Mouse (Mus musculus): Measurements from ENCODE around the gene Tmem109.

The Tmem109 gene

GRCm38 (mm10) chr19:10881426-10882154 lies at the start of gene Tmem109:
Gene Tmem109, minus strand, starts transcription at chr19:10882001.
- peak; percentile 88 for DNase-seq (ENCODE audit: low spot score)

GRCm38 (mm10) chr19:10930641-10931040 lies 48.8 kb upstream of the Tmem109 start:
- DNase-seq (ENCODE audit: low spot score): no peak

DNA sequence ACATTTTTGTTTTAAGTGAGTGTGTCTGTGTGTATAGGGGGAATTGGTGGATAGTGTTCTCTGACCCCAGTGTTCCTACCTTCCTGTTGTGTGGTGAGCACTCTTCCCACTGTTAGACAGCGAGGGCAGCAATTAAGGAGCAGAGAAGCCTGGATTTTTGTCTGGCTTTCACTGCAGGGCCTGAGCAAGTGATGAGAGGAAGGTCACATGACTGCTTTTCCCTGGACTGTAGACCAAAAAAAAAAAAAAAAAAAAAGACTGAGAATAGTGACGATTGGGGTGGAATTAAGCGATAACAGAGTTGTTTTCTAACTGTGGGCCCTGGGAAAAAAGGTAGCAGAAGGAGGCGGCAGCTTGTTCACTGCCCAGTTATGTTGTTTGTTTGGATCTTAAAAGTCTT lies 44.9 kb upstream of the Tmem109 start:
- DNase-seq (ENCODE audit: low spot score): no peak

- DNase-seq (ENCODE audit: low spot score): no peak
These were observed 44.4 kb upstream of the Tmem109 start for GRCm38 (mm10) chr19:10926123-10926621.

- DNase-seq (ENCODE audit: low spot score): no peak
These were observed 42.4 kb upstream of the Tmem109 start for GRCm38 (mm10) chr19:10924220-10924619.

GRCm38 (mm10) chr19:10921058-10921457 lies 39.3 kb upstream of the Tmem109 start:
- DNase-seq (ENCODE audit: low spot score): no peak

- DNase-seq (ENCODE audit: low spot score): no peak
These were observed 38.7 kb upstream of the Tmem109 start, which contains the start of gene Zp1 for GRCm38 (mm10) chr19:10920532-10920931. Gene Zp1, minus strand, starts transcription at chr19:10920632.

DNA sequence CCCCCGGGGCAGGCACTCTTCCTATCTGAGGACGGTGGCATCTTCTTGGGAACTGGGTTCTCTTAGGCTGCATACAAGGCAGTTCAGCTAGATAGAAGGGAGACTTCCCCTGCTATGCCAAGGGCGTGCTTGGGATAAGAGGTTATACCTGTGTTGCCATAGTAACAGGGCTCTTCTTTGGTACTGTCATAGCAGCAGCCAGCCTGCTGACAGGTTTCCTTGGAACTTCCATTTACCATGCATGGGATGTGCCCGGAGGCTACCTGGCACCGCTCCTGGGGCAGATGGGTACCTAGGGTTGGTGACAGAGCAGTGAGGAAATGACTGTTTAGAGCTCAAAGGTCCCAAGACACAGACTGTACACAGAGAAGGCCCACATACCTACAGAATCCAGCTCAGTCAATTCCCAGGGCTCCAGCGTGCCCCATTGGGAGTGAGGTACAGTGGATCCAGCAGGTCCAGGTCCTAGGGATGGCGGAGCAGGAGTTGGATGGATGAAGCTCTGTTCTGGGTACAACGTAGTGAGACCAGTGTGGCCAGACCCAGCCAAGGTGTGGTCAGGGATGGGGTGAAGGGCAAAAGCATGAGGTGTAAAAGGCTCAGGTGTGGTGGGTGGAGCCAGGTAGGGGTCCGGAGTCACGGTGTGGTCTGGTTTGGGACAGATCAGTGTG lies 36.7 kb upstream of the Tmem109 start:
- DNase-seq (ENCODE audit: low spot score): no peak

DNA sequence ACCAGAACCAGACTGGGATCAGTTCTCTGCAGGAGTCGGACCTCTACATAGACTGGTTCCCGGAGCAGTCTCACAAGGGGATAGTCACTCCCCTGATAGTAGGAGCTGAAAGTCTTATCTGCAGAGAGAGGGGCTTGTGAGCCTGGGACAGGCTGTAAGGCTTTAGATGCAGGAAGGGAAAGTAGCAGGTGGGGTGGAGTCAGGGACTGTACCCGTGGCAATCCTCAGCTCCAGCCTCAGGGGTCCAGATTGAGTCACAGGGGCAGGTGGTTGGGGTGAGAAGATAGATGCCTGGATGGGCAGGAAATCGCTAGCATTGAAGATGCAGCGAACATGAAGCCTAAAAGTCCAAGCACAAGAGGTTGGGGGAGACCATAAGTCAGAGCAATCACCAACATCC lies 34.7 kb upstream of the Tmem109 start:
- no peak for DNase-seq (ENCODE audit: low spot score)

DNA sequence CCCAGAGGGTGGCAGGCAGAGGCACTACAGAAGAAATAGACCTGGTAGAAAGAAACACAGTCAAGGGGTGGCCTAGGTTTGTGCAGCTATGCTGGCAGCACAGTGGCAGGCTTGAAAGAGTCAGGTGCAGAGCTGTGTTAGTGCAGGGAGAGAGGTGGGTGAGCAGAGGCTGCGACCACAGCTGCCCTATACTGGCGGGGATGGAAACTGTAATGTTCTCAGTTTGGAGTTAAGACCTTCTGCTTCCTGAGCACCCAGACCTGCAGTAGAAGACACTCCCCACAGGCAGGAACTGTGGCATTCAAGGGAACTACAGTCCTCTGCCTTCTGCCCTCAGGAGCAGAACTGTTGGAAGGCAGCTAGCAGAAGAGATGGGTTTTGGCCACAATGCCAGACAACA lies 33.1 kb upstream of the Tmem109 start:
- no peak for DNase-seq (ENCODE audit: low spot score)

DNA sequence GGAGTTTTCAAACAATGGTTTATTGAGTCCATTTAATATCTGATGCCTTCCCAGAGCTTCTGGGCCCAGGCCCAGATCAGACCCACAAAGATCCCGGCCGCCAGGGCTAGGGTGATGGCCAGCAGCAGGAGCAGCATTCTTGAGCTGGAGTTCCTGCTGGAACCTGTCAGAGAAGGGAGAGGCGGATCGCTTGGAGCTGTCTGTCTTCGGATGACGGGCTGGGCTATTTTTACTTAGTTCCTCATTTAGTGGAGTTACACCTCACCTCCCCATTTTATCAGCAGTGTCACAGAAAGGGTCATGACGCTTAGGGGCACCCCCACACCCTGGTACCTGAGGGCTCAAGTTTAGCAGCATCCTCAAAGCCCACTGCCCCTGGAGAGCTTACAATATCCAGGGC lies 32.5 kb upstream of the Tmem109 start:
- DNase-seq (ENCODE audit: low spot score): no peak

GRCm38 (mm10) chr19:10909087-10909721 lies 27.4 kb upstream of the Tmem109 start:
- DNase-seq (ENCODE audit: low spot score): no peak

DNA sequence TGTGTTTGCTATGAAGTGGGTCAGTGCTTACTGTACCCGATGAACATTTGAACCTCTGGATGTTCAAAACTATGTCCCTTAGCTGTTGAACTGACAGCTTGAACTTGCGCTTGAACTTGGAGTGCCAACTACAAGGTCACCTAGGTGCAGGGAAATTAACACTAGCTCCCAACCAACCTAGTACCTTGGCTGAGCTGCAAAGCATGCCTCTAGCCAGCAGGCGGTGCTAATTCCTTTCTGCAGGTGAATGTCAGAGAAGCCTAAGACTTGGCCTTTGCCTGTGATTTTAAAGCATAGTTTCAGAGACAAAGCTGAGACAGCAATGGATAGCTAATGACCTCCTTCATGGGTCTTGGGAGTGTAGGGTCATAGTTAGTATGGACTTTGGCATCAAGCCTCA lies 26.1 kb upstream of the Tmem109 start:
- DNase-seq (ENCODE audit: low spot score): peak; percentile 50

DNA sequence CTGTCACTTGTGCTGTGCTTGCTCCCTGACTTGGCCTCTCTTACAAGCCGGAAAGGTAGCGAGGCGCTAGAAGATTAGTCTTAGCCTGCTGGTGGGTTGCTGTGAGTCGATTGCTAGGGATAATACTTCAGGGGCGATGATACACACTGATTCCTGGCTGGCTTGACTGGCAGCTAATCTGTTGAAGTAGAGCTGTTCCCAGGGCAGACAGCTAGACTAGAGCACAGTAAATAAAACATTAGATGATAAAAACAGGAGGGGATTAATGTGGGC lies 23.9 kb upstream of the Tmem109 start:
- no peak for DNase-seq (ENCODE audit: low spot score)

- DNase-seq (ENCODE audit: low spot score): peak; percentile 7
These were observed 23.3 kb upstream of the Tmem109 start for GRCm38 (mm10) chr19:10904927-10905727.

GRCm38 (mm10) chr19:10904512-10904911 lies 22.7 kb upstream of the Tmem109 start:
- no peak for DNase-seq (ENCODE audit: low spot score)

DNA sequence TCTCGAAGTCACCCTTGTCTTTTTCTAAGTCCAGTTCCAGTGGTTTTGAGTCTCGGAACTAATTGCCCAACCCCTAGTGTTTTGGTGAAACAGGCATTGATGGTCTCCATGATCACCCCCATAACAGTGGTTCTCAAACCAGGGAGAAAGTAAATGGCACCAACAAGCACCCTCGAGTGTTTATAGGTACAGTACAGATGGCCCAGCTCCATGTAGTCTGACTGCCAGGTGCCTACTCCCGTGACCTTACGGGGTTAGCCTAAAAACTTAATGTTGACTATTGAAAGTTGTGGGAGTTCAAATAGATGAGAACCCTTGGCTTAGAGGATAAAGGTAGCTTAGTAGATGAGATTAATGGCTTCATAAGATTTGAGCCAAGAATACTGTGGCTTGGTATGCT lies 19.2 kb upstream of the Tmem109 start:
- no peak for DNase-seq (ENCODE audit: low spot score)

DNA sequence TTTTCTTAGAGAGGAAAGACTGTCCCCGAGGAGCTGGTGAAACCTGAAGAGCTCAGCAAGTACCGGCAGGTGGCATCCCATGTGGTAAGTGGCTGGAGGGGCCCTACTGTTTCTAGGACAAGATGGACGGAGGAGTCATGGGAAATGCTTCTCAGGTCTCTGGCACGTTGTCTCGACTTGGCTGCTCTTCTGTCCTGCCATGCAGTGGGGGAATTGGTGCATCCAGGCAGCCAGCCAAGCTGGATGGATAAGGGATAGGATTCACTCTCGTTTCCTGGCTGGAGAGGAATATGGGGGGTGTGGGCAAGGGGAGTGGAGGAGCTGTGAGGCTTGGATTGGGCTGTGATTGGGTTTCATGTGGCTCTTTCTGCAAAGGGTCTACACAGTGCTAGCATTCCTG lies 18.5 kb upstream of the Tmem109 start:
- DNase-seq (ENCODE audit: low spot score): no peak

DNA sequence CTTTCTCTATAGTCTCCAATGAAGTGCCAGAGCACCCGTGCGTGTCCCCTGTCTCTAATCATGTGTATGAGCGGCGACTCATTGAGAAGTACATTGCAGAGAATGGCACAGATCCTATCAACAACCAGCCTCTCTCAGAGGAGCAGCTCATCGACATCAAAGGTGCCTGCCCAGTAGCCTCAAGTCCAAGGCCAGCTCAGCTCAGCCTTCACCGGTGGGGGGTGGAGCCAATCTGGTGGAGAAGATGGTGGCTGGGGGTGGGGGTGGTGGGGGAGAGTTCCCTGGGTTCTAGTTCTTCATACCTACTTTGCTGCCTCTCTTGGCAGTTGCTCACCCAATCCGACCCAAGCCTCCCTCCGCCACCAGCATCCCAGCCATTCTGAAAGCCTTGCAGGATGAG lies 15.7 kb upstream of the Tmem109 start:
- no peak for DNase-seq (ENCODE audit: low spot score)

DNA sequence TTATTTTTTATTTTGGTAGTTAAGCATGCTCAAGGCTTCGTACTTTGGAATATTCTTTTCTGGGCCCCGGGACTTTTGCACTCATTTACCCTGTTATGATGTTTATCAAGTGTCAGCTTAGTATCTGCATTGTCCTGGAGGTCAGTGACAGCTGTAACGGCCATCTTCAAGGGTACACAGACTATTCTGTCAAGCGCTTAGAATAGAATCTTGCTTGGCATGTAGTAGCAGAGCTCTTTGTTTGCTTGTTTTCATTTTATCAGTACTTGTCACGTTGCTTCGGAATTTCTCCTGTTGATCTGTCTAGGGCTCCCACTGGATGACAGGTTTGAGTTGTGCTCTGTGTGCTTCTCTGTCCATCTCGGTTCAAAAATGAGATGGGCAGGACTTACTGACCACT lies 15.0 kb upstream of the Tmem109 start:
- no peak for DNase-seq (ENCODE audit: low spot score)

DNA sequence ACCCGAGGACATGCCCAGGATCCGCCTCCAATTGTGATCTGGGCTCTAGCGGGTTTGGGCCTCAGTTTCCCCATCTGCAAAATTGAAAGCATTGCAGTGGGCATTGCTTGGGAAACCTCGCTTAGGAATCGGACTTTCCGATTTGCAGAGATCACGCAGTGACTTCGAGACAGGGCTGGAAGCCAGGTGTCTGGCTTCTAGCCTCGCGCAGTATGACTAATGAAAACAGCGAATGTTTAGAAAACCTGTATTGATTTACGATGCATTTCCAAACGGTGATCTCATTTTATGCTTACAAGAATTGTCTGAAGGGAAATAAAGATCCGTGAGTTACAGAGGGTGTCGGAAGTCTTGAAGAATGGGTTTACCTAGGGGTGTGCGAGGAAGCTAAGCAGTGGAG lies 13.9 kb upstream of the Tmem109 start:
- no peak for DNase-seq (ENCODE audit: low spot score)

DNA sequence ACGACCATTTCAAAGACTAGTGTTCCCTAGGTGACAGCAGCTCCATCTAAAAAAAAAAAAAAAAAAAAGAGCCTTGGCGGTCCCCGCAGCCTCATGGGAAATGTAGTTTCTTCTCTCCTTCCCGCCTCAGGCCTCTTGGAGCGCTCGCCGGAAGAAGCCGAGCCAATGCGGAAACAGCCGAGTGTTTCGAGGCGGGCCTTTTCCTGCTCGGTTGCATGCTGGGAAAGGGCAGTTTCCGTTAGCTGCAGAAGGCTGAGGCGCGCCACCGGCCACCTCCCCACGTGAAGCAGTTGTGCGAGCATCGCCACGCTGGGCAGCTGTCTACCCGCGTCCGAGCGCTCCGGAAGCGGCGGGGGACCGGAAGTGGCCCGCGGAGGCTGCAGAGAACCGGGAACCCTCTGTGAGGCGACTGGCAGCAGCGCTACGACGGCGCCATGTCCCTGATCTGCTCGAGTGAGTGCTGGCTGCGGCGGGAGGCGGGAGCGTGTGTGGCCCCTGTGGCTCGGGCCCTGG lies 13.3 kb upstream of the Tmem109 start, which contains the start of gene Prpf19:
TSS of gene Prpf19 (plus strand) at position 216 of the 513 bp plus-strand sequence.
- DNase-seq (ENCODE audit: low spot score): peak; percentile 95

All from layer of hippocampus, adult 9-10 months (tissue).